Mouse (Mus musculus) heart, adult 10 weeks (tissue): ENCODE measurements around the gene Gbx2. TPM values are rescaled to one million over a fixed set of nuclear protein-coding genes. Genes with fewer than 3 reads are reported as not detected.

ENCODE experiments used
- polyA plus RNA-seq: library from polyadenylated mRNA; stranded (reverse); fragments of 350-450 nt; fragmentation: Illumina TruSeq; extraction: RNeasy Lipid Tissue Mini Kit (QIAGEN cat#74804); gene quantifications from one replicate; pipeline ENCODE4 v1.2.3, GENCODE M21; 2014; ENCODE audit warnings: low read depth, low replicate concordance

Gbx2 gene
- 0.39 TPM for polyA plus RNA-seq

GRCm38 (mm10) chr1:89931120-89931519, at the start of gene Gbx2:
TSS of gene Gbx2 (minus strand) at chr1:89931179.

Other genes starting within 250 kb of the Gbx2 start
- gene Asb18, start 83.5 kb upstream of the Gbx2 start, polyA plus RNA-seq = 29.8 TPM
- gene Iqca, start 222.2 kb upstream of the Gbx2 start, polyA plus RNA-seq = not detected